Mouse (Mus musculus) kidney, embryonic 15.5 days (tissue): ENCODE results near the gene Npc2. TPM values are rescaled to one million over a fixed set of nuclear protein-coding genes. Genes with fewer than 3 reads are reported as not detected.

Experiments
- ATAC-seq: fragments of 200-750 bp; cut with Nextera tagmentation; replicated peaks from 2 replicates; pipeline ENCODE4 v1.8.0; 2017; ENCODE audit warnings: moderate TSS enrichment; ENCODE audit not compliant: low FRiP score
- H3K27ac ChIP-seq: fragments of 300-500 bp; sonication (generic); 2 replicates; pipeline ENCODE4 v1.5.1; 2015; ENCODE audit warnings: mild to moderate bottlenecking, inconsistent platforms
- H3K27me3 ChIP-seq: fragments of 300-500 bp; sonication (generic); 2 replicates; pipeline ENCODE4 v1.6.1; 2015; ENCODE audit warnings: inconsistent platforms
- H3K36me3 ChIP-seq: fragments of 300-500 bp; sonication (generic); 2 replicates; pipeline ENCODE4 v1.6.1; 2015; ENCODE audit warnings: inconsistent platforms
- H3K4me1 ChIP-seq: fragments of 300-500 bp; sonication (generic); 2 replicates; pipeline ENCODE4 v1.6.1; 2015; ENCODE audit warnings: inconsistent platforms
- H3K4me2 ChIP-seq: fragments of 300-500 bp; sonication (generic); 2 replicates; pipeline ENCODE4 v1.6.1; 2015; ENCODE audit warnings: moderate library complexity, mild to moderate bottlenecking, inconsistent platforms
- H3K4me3 ChIP-seq: fragments of 300-500 bp; sonication (generic); replicated peaks from 2 replicates; pipeline ENCODE4 v1.5.1; 2015; ENCODE audit warnings: mild to moderate bottlenecking, inconsistent platforms
- H3K9ac ChIP-seq: fragments of 300-500 bp; sonication (generic); 2 replicates; pipeline ENCODE4 v1.6.1; 2015; ENCODE audit warnings: mild to moderate bottlenecking, inconsistent platforms
- H3K9me3 ChIP-seq: fragments of 300-500 bp; sonication (generic); replicated peaks from 2 replicates; pipeline ENCODE4 v1.6.1; 2016; ENCODE audit warnings: inconsistent platforms
- WGBS: fragments of 180-500 bp; shearing (Covaris S2); methylation state at CpG from one replicate; pipeline ENCODE4 v1.1.7; 2015; ENCODE audit warnings: mixed read lengths; 5-methylcytosine and 5-hydroxymethylcytosine counted together
- polyA plus RNA-seq: library from polyadenylated mRNA; unstranded; fragments of >200 nt; fragmentation: Nextera tagmentation; extraction: Ambion mirVana; gene quantifications from 2 replicates; pipeline ENCODE4 v1.2.1, GENCODE M21; 2015

Gene Npc2
- polyA plus RNA-seq, 1 experiment from 2014 or later, result 62.6 TPM

DNA sequence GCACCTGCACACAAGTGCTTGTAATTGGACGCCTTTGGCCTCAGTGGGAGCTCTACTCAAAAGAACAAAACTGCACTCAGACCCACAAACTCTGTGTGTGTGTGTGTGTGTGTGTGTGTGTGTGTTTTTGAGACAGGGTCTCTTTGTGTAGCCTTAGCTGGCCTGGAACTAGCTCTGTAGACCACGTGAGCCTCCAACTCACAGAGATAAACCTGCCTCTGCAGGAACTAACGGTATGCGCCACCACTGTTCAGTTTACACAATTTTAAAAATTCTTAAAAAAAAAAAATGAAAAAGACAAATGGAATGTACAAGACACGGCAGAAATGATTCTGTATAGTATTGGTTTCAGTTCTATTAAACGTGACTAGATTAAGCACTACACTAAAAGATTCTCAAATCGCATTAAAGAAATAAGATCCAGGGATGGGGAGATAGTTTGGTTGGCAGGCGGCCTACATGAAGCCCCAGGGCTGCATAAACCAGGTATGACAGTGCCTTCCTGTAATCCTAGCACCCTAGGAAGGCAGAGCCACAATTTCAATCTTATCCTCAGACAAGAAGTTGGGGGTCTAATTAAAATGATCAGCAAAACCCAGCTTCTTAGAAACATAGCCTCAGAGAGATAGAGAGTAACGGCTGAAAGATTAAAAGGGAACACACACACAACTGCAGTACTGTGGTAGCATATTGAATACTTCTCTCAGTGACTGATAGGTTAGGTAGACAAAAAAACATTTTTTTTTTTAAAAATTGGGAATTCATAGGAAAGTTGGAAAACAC, 54.3 kb downstream of the Npc2 start:
- Histone ChIP-seq H3K4me3 (no peak overlapping the region), H3K4me1 (no peaks in the 10 kb centered on the region), H3K4me2 (no peak overlapping the region), H3K27me3 (peaks cover 38% of the 10 kb centered on the region), H3K27ac (no peak overlapping the region), H3K9ac (no peak overlapping the region), H3K36me3 (no peaks in the 10 kb centered on the region), H3K9me3 (no peaks in the 10 kb centered on the region)
- 87% methylated on average over 9 of the region's 9 CpGs for WGBS
- ATAC-seq, result no peak

DNA sequence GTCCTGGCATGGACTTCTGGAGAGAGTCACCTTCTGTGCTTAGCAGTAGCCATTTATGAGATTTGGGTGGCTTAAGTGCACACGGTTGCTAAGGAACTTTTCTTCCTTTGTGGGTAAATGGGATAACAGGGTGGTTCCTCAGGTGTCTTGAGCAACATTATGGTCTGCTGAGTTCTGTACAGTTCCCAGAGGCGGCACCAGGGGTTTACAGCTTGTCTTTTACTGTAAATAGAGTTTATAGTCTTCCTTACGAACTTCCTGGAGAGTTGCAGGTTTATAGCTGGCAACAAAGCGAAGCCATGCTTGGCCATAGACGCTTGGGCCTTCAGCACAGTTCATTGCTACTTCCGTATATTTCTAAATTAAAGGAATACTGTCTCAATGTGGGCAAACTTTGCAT, 58.4 kb downstream of the Npc2 start:
- H3K4me3 ChIP-seq, result no peak overlapping the region
- no peak overlapping the region for H3K4me2 ChIP-seq
- no peaks in the 10 kb centered on the region for H3K9me3 ChIP-seq
- no peak for ATAC-seq
- 71% methylated on average over 6 of the region's 6 CpGs for WGBS
- H3K9ac ChIP-seq, result no peak overlapping the region
- H3K27ac ChIP-seq, result no peak overlapping the region
- no peaks in the 10 kb centered on the region for H3K36me3 ChIP-seq
- no peaks in the 10 kb centered on the region for H3K4me1 ChIP-seq
- peaks cover 45% of the 10 kb centered on the region for H3K27me3 ChIP-seq

DNA sequence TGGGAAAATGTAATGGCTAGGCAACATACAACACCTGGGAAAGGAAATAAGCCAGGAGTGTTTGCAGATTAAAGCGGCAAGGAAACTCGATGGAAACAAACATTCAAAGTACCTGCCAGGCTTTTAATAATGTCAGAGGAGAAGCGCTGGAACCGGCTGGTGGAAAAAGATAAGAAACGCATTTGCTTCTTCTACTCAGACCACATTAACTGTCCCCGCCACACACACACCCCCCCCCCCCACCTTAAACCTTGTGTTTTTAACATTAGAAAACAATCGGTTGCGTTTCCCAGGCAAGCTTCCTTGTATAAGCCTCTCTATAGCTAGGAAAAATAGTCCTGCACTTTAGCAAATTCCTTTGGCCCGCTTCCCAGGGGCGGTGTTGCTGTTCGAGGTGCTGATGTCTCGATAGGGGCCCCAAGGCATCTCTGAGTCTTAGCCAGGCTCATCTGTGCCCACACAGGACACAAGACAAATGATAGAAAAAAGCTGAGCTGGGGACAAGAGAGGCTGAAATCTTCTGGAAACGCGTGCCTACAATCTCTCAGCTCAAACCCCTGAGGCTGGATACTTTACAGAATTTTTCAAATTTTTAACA, 63.0 kb downstream of the Npc2 start:
- peaks cover 44% of the 10 kb centered on the region for H3K27me3 ChIP-seq
- H3K4me1 ChIP-seq, result 0 out of 2 replicates have a peak, but pooled peaks cover 4% of the 10 kb centered on the region
- WGBS, result 28% methylated on average over 14 of the region's 14 CpGs
- no peaks in the 10 kb centered on the region for H3K36me3 ChIP-seq
- H3K4me2 ChIP-seq, result no peak overlapping the region
- H3K9ac ChIP-seq, result no peak overlapping the region
- no peak overlapping the region for H3K27ac ChIP-seq
- H3K9me3 ChIP-seq, result no peaks in the 10 kb centered on the region
- no peak overlapping the region for H3K4me3 ChIP-seq
- no peak for ATAC-seq

DNA sequence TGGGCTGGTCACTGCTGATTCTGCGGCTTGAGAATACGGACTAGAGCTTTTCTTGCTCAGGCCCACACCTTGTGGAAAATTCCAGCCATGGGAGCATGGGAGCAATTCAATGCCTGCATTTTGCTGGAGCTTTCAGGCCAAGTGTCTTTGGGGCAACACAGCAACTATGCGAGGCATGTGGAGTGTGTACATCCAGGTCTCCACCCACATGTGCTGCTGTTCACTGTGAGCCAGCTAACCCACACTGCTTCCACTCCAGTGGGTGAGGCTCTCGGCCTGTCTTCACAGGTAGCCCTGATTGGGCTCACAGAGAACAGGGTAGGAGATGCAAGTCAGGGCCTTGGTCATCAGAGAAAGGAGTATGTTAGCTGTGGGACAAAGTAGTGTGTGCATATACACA, 65.1 kb downstream of the Npc2 start:
- ATAC-seq, result no peak
- Histone ChIP-seq H3K9ac (no peak overlapping the region), H3K4me2 (no peak overlapping the region), H3K36me3 (no peaks in the 10 kb centered on the region), H3K27ac (no peak overlapping the region), H3K4me1 (0 out of 2 replicates have a peak, but pooled peaks cover 4% of the 10 kb centered on the region), H3K27me3 (peaks cover 55% of the 10 kb centered on the region), H3K4me3 (no peak overlapping the region), H3K9me3 (no peaks in the 10 kb centered on the region)
- WGBS, result 88% methylated on average over 4 of the region's 4 CpGs

DNA sequence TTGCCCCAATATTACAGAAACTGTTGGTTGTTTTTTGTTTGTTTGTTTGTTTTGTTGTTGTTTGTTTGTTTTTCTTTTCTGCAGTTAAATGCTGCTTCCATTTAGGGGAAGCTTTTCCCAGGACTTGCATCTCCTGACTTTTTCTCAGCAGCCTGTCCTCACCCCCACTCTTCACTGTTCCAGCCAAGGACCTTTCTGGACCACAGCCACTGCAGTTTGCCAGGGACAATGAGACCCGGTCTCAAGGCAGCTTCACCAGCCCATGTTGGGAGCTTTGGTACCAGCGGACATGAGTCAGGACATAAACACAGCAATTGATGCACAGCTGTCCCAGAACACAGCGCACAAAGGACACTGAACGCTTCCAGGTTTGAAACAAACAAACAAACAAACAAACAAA, 66.1 kb downstream of the Npc2 start:
- WGBS, result 73% methylated on average over 4 of the region's 4 CpGs
- peaks cover 55% of the 10 kb centered on the region for H3K27me3 ChIP-seq
- no peak overlapping the region for H3K9ac ChIP-seq
- H3K27ac ChIP-seq, result no peak overlapping the region
- no peaks in the 10 kb centered on the region for H3K36me3 ChIP-seq
- H3K4me3 ChIP-seq, result no peak overlapping the region
- no peaks in the 10 kb centered on the region for H3K9me3 ChIP-seq
- no peak for ATAC-seq
- no peak overlapping the region for H3K4me2 ChIP-seq
- H3K4me1 ChIP-seq, result 0 out of 2 replicates have a peak, but pooled peaks cover 4% of the 10 kb centered on the region

Other genes starting within 250 kb of the Npc2 start
- gene Vsx2, start 203.4 kb downstream of the Npc2 start, polyA plus RNA-seq, result not detected in 2 replicates
- 17.1 and 19.9 TPM in 2 replicates for gene Abcd4, start 155.7 kb downstream of the Npc2 start, polyA plus RNA-seq
- not detected in 2 replicates for gene Vrtn, start 132.1 kb downstream of the Npc2 start, polyA plus RNA-seq
- gene Syndig1l, start 74.3 kb downstream of the Npc2 start, polyA plus RNA-seq, result 0.05 and 0.09 TPM in 2 replicates
- gene Isca2, start 99 bp upstream of the Npc2 start, polyA plus RNA-seq, result 143 TPM in 2 replicates
- gene Ltbp2, start 103.4 kb upstream of the Npc2 start, polyA plus RNA-seq, result 0.50 and 0.62 TPM in 2 replicates
- 137 and 162 TPM in 2 replicates for gene Fcf1, start 197.7 kb upstream of the Npc2 start, polyA plus RNA-seq
- gene Arel1, start 197.7 kb upstream of the Npc2 start, polyA plus RNA-seq, result 11.7 and 13.7 TPM in 2 replicates
- 29.8 and 29.9 TPM in 2 replicates for gene Ylpm1, start 223.2 kb upstream of the Npc2 start, polyA plus RNA-seq